Mouse (Mus musculus): ENCODE results near the gene Kif13a. TPM values are rescaled to one million over a fixed set of nuclear protein-coding genes. Genes with fewer than 3 reads are reported as not detected.

Kif13a gene
- polyA plus RNA-seq, 1 experiment from 2014 or later = 13.0 TPM

DNA sequence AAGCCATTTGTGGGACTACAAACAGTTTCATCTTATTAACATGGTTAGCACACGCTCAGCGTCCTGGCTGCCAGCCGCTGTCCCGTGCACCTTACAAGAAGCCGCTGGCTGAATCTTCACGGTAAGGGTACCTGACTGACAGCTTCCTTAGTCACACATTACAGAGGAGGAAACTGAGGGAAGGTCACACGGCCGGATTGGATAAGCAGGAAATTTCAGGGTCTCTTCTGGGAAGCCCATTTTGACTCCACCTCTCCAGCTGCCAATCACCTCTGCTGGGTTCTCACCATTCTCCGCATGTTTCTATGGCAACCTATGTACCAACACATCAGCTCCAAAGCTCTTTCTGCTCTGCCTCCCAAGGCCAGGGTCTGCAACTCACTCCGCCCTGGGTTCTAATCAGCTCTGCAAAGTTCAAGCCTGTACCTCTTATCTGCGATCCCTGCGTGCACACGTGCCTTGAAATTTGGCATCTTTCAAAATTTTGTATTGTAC lies 109.9 kb downstream of the Kif13a start:
- ATAC-seq (ENCODE audit: low FRiP score, low read depth) = peak; percentile 76
- H3K4me2 ChIP-seq = peak overlapping the region; percentile 45
- H3K4me1 ChIP-seq (replicated peaks) = peaks cover 15% of the 10 kb centered on the region
- 43% methylated on average over 13 of the region's 13 CpGs for WGBS
- no peak overlapping the region for H3K9ac ChIP-seq
- no peaks in the 10 kb centered on the region for H3K27me3 ChIP-seq
- H3K27ac ChIP-seq (replicated peaks) = peak overlapping the region; percentile 42
- H3K4me3 ChIP-seq = no peak overlapping the region
- peaks cover 16% of the 10 kb centered on the region for H3K36me3 ChIP-seq
- no peaks in the 10 kb centered on the region for H3K9me3 ChIP-seq

- Histone ChIP-seq H3K27me3 (no peaks in the 10 kb centered on the region), H3K4me3 (no peak overlapping the region), H3K9me3 (no peaks in the 10 kb centered on the region), H3K9ac (no peak overlapping the region), H3K4me1 (replicated peaks) (peaks cover 15% of the 10 kb centered on the region), H3K4me2 (peak overlapping the region; percentile 45), H3K36me3 (peaks cover 14% of the 10 kb centered on the region; the same call in 1 of the 2 replicates), H3K27ac (replicated peaks) (peak overlapping the region; percentile 42)
- peak; percentile 46 for ATAC-seq (ENCODE audit: low FRiP score, low read depth)
- WGBS = 44% methylated on average over 8 of the region's 8 CpGs
Observed at GRCm38 (mm10) chr13:46819202-46819728, 110.4 kb downstream of the Kif13a start.

GRCm38 (mm10) chr13:46818374-46818773 lies 111.3 kb downstream of the Kif13a start:
- Histone ChIP-seq H3K4me2 (no peak overlapping the region), H3K27ac (replicated peaks) (no peak overlapping the region), H3K9me3 (no peaks in the 10 kb centered on the region), H3K4me3 (no peak overlapping the region), H3K4me1 (replicated peaks) (peaks cover 15% of the 10 kb centered on the region), H3K27me3 (no peaks in the 10 kb centered on the region), H3K9ac (no peak overlapping the region), H3K36me3 (peaks cover 10% of the 10 kb centered on the region; the same call in 1 of the 2 replicates)
- 89% methylated on average over 9 of the region's 9 CpGs for WGBS
- ATAC-seq (ENCODE audit: low FRiP score, low read depth) = no peak

GRCm38 (mm10) chr13:46812648-46813184 lies 117.0 kb downstream of the Kif13a start:
- no peak overlapping the region for H3K4me2 ChIP-seq
- H3K4me3 ChIP-seq = no peak overlapping the region
- H3K36me3 ChIP-seq = peaks cover 26% of the 10 kb centered on the region
- 85% methylated on average over 15 of the region's 15 CpGs for WGBS
- H3K27me3 ChIP-seq = no peaks in the 10 kb centered on the region
- no peaks in the 10 kb centered on the region for H3K9me3 ChIP-seq
- ATAC-seq (ENCODE audit: low FRiP score, low read depth) = no peak
- no peak overlapping the region for H3K9ac ChIP-seq
- no peaks in the 10 kb centered on the region for H3K4me1 ChIP-seq (replicated peaks)
- H3K27ac ChIP-seq (replicated peaks) = no peak overlapping the region

- ATAC-seq (ENCODE audit: low FRiP score, low read depth) = no peak
- Histone ChIP-seq H3K36me3 (peaks cover 26% of the 10 kb centered on the region), H3K9me3 (no peaks in the 10 kb centered on the region), H3K4me1 (replicated peaks) (no peaks in the 10 kb centered on the region), H3K27me3 (no peaks in the 10 kb centered on the region), H3K9ac (no peak overlapping the region), H3K4me2 (no peak overlapping the region), H3K4me3 (no peak overlapping the region), H3K27ac (replicated peaks) (no peak overlapping the region)
- 66% methylated on average over 9 of the region's 9 CpGs for WGBS
Observed at GRCm38 (mm10) chr13:46811696-46812095, 118.0 kb downstream of the Kif13a start.

DNA sequence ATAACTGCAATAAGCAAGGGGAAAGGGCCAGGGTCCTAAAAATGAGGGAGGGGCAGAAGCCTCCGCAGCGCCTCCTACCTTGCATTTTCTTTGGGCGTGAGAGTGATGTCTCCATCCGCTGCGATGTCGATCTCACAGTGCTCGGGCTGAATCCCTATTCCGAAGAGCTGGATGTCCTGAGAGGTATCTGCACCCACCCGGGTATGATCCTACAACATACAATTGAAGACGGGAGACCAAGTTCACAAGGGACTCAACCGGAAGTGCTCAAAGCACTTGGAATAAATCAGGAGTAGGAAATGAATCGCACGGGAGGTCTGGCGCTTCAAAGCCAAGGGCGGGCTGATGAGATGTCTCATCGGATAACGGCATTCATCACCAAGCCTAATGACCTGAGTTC lies 119.1 kb downstream of the Kif13a start:
- H3K27me3 ChIP-seq = no peaks in the 10 kb centered on the region
- no peak for ATAC-seq (ENCODE audit: low FRiP score, low read depth)
- H3K36me3 ChIP-seq = peaks cover 23% of the 10 kb centered on the region
- H3K9ac ChIP-seq = no peak overlapping the region
- H3K27ac ChIP-seq (replicated peaks) = no peak overlapping the region
- H3K4me2 ChIP-seq = no peak overlapping the region
- H3K4me3 ChIP-seq = no peak overlapping the region
- no peaks in the 10 kb centered on the region for H3K9me3 ChIP-seq
- 97% methylated on average over 17 of the region's 17 CpGs for WGBS
- no peaks in the 10 kb centered on the region for H3K4me1 ChIP-seq (replicated peaks)

DNA sequence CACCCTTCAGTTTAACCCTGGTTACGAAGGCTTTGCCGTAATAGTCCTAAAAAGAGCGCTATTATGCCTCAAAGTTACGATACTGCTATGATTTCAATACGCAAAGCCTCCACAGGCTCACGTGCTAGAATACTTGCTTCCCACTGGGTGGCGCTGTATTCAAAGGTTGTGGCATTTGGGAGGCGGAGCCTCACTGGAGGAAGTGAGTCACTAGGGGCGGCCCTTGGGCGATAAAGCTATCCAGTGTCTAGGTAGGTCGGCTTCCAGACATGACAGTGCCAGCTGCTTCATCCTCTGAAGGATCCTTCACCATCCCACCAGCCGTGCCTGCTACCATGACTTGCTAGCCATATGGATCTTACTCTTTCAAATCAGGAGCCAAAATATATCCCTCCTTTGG lies 119.6 kb downstream of the Kif13a start:
- Histone ChIP-seq H3K4me3 (no peak overlapping the region), H3K9ac (no peak overlapping the region), H3K9me3 (no peaks in the 10 kb centered on the region), H3K27me3 (no peaks in the 10 kb centered on the region), H3K4me1 (replicated peaks) (no peaks in the 10 kb centered on the region), H3K4me2 (no peak overlapping the region), H3K27ac (replicated peaks) (no peak overlapping the region), H3K36me3 (peaks cover 22% of the 10 kb centered on the region)
- 92% methylated on average over 12 of the region's 12 CpGs for WGBS
- no peak for ATAC-seq (ENCODE audit: low FRiP score, low read depth)

GRCm38 (mm10) chr13:46807901-46808300 lies 121.8 kb downstream of the Kif13a start:
- no peak for ATAC-seq (ENCODE audit: low FRiP score, low read depth)
- H3K36me3 ChIP-seq = peaks cover 16% of the 10 kb centered on the region
- H3K27me3 ChIP-seq = no peaks in the 10 kb centered on the region
- H3K4me1 ChIP-seq (replicated peaks) = no peaks in the 10 kb centered on the region
- H3K4me2 ChIP-seq = no peak overlapping the region
- H3K27ac ChIP-seq (replicated peaks) = no peak overlapping the region
- WGBS = 87% methylated on average over 11 of the region's 11 CpGs
- no peak overlapping the region for H3K4me3 ChIP-seq
- no peaks in the 10 kb centered on the region for H3K9me3 ChIP-seq
- H3K9ac ChIP-seq = no peak overlapping the region

DNA sequence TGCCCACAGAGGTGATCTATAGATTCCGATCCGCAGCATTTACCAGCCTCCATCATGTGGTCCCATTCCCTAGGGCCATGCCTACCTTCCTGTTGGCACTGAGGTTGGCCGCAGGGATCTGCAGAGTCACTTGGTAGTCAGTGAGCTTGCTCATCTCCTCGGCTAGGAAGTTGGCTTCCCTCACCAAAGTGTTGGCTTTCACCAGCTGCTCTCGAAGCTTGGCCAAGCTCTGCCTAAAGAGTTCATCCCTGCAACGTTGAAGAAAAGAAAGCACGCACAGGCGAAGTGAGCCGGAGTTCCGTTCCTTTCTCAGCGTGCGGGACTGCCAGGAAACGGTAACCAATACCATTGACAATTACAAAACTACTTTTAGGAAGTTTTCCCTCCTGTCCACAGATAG lies 128.5 kb downstream of the Kif13a start:
- no peak overlapping the region for H3K27ac ChIP-seq (replicated peaks)
- no peak overlapping the region for H3K4me2 ChIP-seq
- no peaks in the 10 kb centered on the region for H3K27me3 ChIP-seq
- peaks cover under 1% of the 10 kb centered on the region; the same call in 1 of the 2 replicates for H3K36me3 ChIP-seq
- WGBS = 96% methylated on average over 13 of the region's 13 CpGs
- ATAC-seq (ENCODE audit: low FRiP score, low read depth) = no peak
- no peak overlapping the region for H3K9ac ChIP-seq
- H3K4me3 ChIP-seq = no peak overlapping the region
- no peaks in the 10 kb centered on the region for H3K9me3 ChIP-seq
- no peaks in the 10 kb centered on the region for H3K4me1 ChIP-seq (replicated peaks)

- ATAC-seq (ENCODE audit: low FRiP score, low read depth) = no peak
- no peak overlapping the region for H3K4me3 ChIP-seq
Observed at GRCm38 (mm10) chr13:46798156-46798555, 131.5 kb downstream of the Kif13a start.

DNA sequence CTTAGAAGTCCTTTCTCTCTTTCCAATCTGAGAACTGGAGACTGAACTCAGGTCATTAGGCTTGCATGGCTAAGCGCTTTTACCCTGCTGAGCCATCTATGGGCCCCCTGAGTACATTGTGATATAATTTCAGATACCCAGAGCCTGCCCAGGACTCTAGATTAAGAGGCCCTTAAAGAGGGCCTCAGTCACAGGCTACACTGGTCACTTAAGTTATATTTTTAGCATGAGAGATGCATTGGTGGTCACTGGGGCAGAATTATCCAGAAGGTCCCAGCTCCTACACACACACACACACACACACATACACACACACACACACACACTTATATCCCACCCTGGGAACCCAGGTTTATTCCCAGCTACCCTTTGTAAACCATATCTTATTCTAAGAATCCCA lies 133.3 kb downstream of the Kif13a start:
- ATAC-seq (ENCODE audit: low FRiP score, low read depth) = no peak
- no peak overlapping the region for H3K27ac ChIP-seq (replicated peaks)
- H3K36me3 ChIP-seq = peaks cover 24% of the 10 kb centered on the region
- no peaks in the 10 kb centered on the region for H3K9me3 ChIP-seq
- 93% methylated on average over 1 of the region's 1 CpGs for WGBS
- no peaks in the 10 kb centered on the region for H3K27me3 ChIP-seq
- no peaks in the 10 kb centered on the region for H3K4me1 ChIP-seq (replicated peaks)
- no peak overlapping the region for H3K4me3 ChIP-seq
- no peak overlapping the region for H3K4me2 ChIP-seq
- no peak overlapping the region for H3K9ac ChIP-seq

More at GRCm38 (mm10) chr13:46798156-46798555, 131.5 kb downstream of the Kif13a start:
- Histone ChIP-seq H3K27me3 (no peaks in the 10 kb centered on the region), H3K4me2 (no peak overlapping the region), H3K4me1 (replicated peaks) (no peaks in the 10 kb centered on the region), H3K9ac (no peak overlapping the region), H3K27ac (replicated peaks) (no peak overlapping the region), H3K36me3 (peaks cover 18% of the 10 kb centered on the region), H3K9me3 (no peaks in the 10 kb centered on the region)
- 41% methylated on average over 4 of the region's 4 CpGs for WGBS

DNA sequence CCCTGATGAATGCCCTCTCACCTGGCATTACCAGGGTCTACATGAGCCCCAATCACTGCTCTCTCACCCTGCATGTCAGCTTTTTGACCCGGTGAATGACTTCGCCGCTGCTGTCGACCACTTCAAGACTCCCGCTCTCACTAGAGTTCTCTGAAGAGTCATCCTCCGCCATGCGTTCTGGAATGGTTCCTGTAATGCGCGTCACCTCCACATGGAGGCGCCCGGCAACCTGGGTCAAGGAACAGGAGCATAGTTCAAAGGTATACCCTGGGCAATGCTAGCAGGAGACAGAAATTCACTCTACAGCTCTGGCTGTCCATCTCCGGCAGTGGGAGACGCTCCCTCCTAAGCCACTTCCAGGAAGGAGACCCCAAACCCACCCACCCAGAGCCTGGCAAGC lies 135.8 kb downstream of the Kif13a start:
- no peaks in the 10 kb centered on the region for H3K4me1 ChIP-seq (replicated peaks)
- H3K9ac ChIP-seq = no peak overlapping the region
- no peaks in the 10 kb centered on the region for H3K9me3 ChIP-seq
- 74% methylated on average over 13 of the region's 13 CpGs for WGBS
- no peaks in the 10 kb centered on the region for H3K27me3 ChIP-seq
- ATAC-seq (ENCODE audit: low FRiP score, low read depth) = no peak
- H3K4me2 ChIP-seq = no peak overlapping the region
- no peak overlapping the region for H3K4me3 ChIP-seq
- no peak overlapping the region for H3K27ac ChIP-seq (replicated peaks)
- H3K36me3 ChIP-seq = peaks cover 33% of the 10 kb centered on the region

- no peak overlapping the region for H3K4me2 ChIP-seq
- H3K36me3 ChIP-seq = peaks cover 37% of the 10 kb centered on the region
- 87% methylated on average over 8 of the region's 8 CpGs for WGBS
- H3K4me1 ChIP-seq (replicated peaks) = no peaks in the 10 kb centered on the region
- no peak overlapping the region for H3K27ac ChIP-seq (replicated peaks)
- H3K27me3 ChIP-seq = no peaks in the 10 kb centered on the region
- no peak for ATAC-seq (ENCODE audit: low FRiP score, low read depth)
- H3K4me3 ChIP-seq = no peak overlapping the region
- no peak overlapping the region for H3K9ac ChIP-seq
- H3K9me3 ChIP-seq = no peaks in the 10 kb centered on the region
Observed at GRCm38 (mm10) chr13:46788452-46788851, 141.2 kb downstream of the Kif13a start.
